Mouse (Mus musculus) layer of hippocampus, postnatal 10 days (tissue): ENCODE measurements around the gene Trappc1. TPM values are rescaled to one million over a fixed set of nuclear protein-coding genes. Genes with fewer than 3 reads are reported as not detected.
"Not testable (repeated sequence)": the region's sequence is repeated elsewhere in the genome, so short reads cannot be mapped to it uniquely, and the experiment has no call there.

Experiments
- DNase-seq, 2 experiments: peaks; one replicate each; pipeline ENCODE4 v3.0.0; 2021; ENCODE audit warnings: low spot score in 2 of 2
- long read RNA-seq: library from polyadenylated mRNA; stranded (forward); transcript quantifications from one replicate; pipeline ENCODE4 v2.0.0, GENCODE M21; 2023
- total RNA-seq, 2 experiments: library from RNA; stranded (reverse); gene quantifications; 2 replicates each; pipeline ENCODE4 v1.2.3; 2021

The Trappc1 gene
- total RNA-seq = 10 to 100 TPM; 74.5 to 83.6 TPM
- long read RNA-seq, transcript Trappc1-203 (5 exons, 751 nt) = major isoform, 47 of 95 reads
- long read RNA-seq, transcript Trappc1-202 (4 exons, 759 nt) = minor isoform, 36 of 95 reads
- long read RNA-seq, partial matches to known transcripts = 8 of 95 reads
- long read RNA-seq, other reads (novel, unspliced or antisense) = 4 of 95 reads

GRCm38 (mm10) chr11:69323667-69324111, at the start of gene Trappc1, which contains the start of gene Cntrob:
Trappc1 (plus strand) TSS chr11:69323980.
Cntrob (minus strand) TSS chr11:69323775.
- peak; percentile 99 for DNase-seq

GRCm38 (mm10) chr11:69275650-69276049, 48.1 kb upstream of the Trappc1 start:
- DNase-seq = no peak

- DNase-seq = no peak
These were observed 47.7 kb upstream of the Trappc1 start for GRCm38 (mm10) chr11:69276081-69276480.

GRCm38 (mm10) chr11:69277267-69277666, 46.5 kb upstream of the Trappc1 start:
- DNase-seq = no peak

DNA sequence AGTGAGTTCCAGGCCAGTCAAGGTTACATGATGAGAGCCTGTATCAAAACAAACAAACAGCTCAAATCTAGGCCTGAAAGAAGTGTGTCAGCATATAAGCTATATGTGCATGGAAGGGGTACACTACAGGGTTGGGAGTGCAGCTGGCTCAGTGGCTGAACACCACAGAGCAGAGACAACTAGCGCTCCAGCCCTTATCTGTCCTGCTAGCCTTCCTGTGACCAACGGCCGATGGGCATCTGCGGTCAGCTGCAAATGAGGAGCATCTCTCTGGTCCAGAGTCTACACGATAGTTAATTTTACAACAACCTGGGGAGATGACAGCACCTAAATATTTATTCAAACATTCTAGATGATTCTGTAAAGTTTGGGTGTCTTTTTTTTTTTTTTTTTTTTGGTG, 32.7 kb upstream of the Trappc1 start:
- DNase-seq = no peak

- no peak for DNase-seq
These were observed 28.5 kb upstream of the Trappc1 start for GRCm38 (mm10) chr11:69295286-69295685.

- DNase-seq = no peak
These were observed 26.0 kb upstream of the Trappc1 start for GRCm38 (mm10) chr11:69297799-69298198.

DNA sequence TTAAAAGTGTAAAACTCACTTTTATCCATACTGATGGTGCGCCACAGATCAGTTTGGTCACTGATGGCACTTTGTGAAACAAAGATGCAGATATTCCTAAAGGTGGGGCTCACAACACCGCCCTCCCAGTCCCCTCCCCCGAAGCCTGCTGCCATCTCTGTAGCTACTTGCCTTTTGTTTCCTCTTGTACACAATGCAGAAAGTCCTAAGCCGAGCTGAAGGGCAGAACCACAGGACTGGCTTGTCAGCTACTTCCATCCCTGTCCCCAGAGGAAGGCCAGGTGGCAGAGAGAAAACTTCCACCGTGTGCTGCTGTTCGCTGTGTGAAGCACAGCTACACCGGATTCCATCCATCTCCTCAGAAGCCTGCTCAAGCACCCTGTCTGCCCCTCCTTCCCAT, 25.5 kb upstream of the Trappc1 start:
- no peak for DNase-seq

- DNase-seq = no peak
These were observed 21.0 kb upstream of the Trappc1 start for GRCm38 (mm10) chr11:69302817-69303216.

- no peak for DNase-seq
These were observed 18.5 kb upstream of the Trappc1 start for GRCm38 (mm10) chr11:69305291-69305690.

DNA sequence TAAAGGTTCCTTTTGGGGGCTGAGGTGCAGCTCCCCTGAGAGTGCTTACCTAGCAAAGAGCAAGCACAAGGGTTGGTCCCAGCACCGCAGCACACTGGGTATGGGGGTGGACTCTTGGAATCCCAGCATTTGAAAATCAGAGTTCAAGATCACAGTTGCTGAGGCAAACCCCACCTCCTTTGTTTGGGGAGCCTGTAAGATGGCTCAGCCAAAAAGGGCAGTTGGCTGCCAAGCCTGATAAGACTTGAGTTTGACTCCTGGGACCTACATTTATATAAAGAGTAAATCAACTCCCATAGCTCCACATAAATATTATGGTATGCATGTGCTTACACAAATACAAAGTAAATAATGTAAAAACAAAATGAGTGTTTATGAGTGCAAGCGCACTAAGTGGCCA, 17.7 kb upstream of the Trappc1 start:
- no peak for DNase-seq

DNA sequence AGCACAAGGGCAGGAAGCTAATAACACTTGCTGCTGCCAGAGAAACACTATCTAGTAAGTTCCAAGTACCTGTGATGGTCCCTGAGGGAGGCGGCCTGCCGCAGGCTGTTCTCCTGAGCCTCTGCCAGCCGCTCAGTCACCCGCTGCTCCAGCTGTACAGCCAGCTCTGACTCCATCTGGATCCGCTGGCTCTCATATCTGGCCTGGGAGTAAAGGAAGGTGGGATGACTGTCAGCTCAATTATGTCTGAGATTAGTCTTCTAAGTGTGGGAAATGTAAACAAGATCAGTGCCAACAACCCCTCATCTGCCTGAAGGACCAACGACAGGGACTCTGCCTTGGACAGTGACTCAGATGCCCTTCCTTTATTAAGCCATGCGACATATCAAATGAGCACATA, 12.5 kb upstream of the Trappc1 start:
- DNase-seq = no peak

DNA sequence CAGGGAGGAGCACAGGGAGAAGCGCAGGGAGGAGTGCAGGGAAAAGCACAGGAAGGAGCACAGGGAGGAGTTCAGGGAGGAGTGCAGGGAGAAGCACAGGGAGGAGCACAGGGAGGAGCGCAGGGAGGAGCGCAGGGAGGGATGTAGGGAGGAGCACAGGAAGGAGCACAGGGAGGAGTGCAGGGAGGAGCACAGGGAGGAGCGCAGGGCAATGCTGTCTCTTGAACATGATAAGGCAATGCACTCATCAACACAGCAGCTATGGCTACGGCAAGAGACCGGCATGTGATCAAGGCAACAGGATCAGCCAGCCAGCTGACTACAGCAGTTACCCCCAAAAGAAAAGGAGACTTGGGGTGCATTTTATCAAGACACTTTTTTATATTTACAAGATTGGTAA, 7.4 kb upstream of the Trappc1 start:
- no peak for DNase-seq

DNA sequence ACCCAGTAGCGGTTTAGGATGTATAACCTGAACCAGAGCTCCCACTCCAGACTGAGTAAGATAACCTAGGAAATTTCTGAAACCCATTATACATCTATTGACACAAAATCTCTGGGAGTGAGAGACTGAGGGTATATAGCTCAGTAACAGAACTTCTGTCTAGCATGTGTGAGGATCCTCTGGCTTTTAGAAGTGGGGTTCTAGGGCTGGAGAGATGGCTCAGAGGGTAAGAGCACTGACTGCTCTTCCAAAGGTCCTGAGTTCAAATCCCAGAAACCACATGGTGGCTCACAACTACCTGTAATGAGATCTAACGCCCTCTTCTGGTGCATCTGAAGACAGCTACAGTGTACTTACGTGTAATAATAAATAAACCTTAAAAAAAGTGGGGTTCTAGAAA, 5.8 kb upstream of the Trappc1 start:
- DNase-seq = not testable (repeated sequence)

DNA sequence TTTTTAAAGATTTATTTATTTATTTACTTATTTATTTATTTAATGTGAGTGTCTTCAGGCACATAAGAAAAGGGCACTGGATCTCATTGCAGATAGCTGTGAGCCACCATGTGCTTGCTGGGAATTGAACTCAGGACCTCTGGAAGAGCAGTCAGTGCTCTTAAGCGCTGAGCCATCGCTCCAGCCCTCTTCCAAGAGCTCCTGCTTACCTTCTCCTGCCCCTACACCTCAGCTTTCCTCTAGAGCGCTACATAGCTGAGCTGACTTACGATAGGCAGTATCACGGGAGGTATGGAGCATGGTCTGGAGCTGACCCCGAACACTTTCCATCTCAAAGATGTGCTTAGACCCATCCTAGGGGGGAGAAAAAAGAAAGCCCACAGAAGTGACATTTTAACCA, 2.2 kb upstream of the Trappc1 start:
- no peak for DNase-seq

DNA sequence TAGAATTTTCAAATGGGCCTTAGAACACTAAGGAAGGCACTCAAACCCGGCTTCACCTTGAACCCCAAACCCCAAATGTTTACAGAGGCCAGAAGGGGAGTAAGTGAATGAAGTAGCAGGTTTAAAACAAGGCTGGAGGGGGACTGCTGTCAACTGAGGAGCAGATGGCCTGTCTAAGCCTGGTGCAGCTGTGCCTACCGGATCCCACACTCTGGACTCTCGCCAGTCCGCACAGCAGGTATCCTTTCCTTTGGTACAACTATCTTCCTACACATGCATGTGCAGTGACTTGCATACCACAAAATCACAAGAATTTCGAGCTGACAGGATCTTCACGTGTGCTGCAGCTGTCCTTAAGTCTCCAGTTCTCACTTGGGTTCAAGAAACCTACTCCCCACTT, 1.8 kb upstream of the Trappc1 start:
- DNase-seq = no peak

DNA sequence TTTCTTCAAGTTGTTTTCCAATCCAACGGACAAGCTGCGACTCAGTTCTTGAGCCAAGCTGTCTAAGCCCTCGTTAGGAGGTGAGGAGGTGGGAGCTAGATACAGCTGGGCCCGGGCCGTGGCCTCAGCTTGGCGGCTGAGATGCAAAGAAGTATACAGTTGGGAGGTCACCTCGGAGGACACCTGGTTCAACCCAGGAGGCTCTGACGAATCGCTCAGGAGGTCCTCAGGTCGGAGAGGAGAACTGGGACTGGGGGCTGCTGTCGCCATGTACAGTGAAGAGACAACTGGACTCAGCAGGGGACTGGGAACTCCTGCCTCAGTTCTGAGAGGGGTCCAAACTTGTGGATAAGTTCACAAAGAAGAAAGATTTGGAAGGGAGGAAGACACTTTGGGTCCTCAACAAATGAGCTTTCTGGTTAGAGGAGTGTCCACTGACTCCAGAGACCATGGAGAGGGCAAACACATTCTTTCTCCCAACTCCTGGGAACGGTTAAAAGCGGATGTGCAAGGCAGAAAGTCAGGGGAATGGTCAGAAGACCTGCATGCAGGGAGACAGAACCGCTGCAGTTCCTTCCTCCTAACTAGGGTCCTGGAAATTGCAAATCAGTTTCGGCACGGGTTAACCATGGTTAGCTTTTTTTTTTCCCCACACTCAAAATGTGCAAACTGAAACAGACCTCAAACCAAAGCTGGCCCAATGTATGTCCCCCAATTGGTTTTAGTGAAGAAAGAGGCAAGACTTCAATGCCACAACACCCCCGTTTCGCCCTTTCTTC, 898 bp upstream of the Trappc1 start:
- DNase-seq = no peak

GRCm38 (mm10) chr11:69324749-69325148, 969 bp downstream of the Trappc1 start:
- no peak for DNase-seq

DNA sequence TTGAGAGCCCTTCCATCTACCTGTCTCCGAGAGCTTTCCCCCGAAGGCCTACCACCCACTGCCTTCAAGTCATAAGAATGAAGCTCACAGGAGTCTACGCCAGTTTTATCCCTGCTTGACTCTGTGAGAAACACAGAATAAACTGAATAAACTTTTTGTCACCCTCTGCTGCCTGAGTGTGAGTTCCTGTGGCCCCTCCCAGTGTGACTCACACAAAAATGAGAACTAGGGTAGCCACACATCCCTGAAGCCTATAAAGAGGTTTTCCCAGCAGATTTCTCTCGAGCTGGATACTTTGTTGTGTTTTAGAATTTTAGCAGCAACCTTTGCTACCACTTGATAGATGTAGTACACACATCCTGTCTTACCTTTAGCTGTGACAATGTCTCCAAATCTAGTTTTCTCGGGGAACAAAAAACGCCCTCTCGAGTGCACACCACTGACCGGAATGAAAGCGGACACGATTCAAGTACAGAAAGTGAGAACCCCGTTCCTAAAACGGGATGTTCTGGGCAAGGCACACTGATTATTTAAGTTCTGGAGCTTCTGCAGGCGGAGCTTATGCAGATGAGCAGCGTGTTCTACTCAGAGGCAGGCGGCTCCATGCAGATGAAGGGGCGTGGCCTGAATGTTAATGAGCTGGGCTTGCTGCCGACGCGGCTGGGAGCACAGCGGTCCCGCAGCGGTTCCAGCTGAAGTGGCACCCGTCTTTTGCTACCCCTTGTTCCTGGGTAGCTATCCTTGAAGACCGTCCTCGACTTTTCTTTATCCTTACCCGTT, 2.0 kb downstream of the Trappc1 start, which contains the start of gene Kcnab3:
Gene Kcnab3 (plus strand): TSS at position 631 of the 780 bp plus-strand sequence.
- peak; percentile 81 to 82 for DNase-seq

GRCm38 (mm10) chr11:69326408-69327156, 2.8 kb downstream of the Trappc1 start:
- no peak for DNase-seq

- no peak for DNase-seq
These were observed 3.3 kb downstream of the Trappc1 start for GRCm38 (mm10) chr11:69327157-69327442.
